Mouse (Mus musculus) thymus, adult 2 months (tissue): Measurements from ENCODE around the gene Nlgn1.

Source experiments
- CTCF ChIP-seq: fragments of 200-500 bp; IDR thresholded peaks from 2 replicates; pipeline ENCODE4 v1.5.1; 2012; ENCODE audit warnings: mild to moderate bottlenecking, control low read depth, low read length, moderate library complexity, borderline replicate concordance; ENCODE audit not compliant: control insufficient read depth, poor library complexity, insufficient read depth; ENCODE audit errors: extremely low read depth
- POLR2A ChIP-seq: fragments of 200-500 bp; IDR thresholded peaks from 2 replicates; pipeline ENCODE4 v1.6.1; 2012; ENCODE audit warnings: mild to moderate bottlenecking, low read length, control low read depth, moderate library complexity; ENCODE audit not compliant: control insufficient read depth, poor library complexity, insufficient read depth; ENCODE audit errors: extremely low read depth

GRCm38 (mm10) chr3:25447181-25447580 is 885.1 kb downstream of the Nlgn1 start:
- TF ChIP-seq POLR2A (no peak), CTCF (no peak)
